Mouse (Mus musculus): ENCODE measurements around the gene Mcf2l.

Gene Mcf2l

DNA sequence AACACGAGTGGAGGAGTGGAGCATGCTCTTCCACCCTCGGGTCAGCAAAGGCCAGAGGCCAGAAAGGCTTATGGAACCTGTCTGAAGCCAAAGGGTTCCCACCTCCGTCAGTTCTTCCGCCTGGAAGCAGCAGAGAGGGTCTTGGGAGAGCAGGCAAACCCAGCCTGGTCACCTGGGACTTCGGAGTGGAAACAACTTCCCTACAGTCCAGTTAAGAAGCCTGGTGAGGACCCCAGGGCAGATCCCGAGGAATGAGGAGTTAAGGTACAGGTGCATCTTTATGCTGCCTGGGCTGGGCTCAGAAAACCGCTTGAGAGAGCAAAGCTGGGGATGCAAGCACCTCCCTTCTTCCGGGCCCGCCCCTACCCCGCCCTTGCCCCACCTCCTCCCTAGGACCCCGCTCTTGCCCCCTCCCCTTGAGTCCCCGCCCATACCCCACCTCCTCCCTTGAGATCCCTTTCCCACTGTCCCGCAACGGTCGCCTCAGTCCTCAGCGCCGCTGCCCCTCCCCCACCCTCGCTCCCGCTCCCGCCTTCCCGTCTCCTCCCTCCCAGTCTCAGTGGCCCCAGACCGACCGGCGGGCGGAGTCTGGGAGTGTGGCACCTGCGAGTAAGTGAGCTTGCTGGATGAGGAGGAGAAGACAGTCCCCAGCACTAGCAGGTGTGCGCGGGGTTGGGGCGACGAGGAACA, at the start of gene Mcf2l:
Mcf2l (plus strand) TSS at position 450 of the 690 bp plus-strand sequence.
- peak; percentile 71 to 80 for DNase-seq

- DNase-seq: no peak
Measured at GRCm38 (mm10) chr8:12824562-12824961, 49.0 kb upstream of the Mcf2l start.

DNA sequence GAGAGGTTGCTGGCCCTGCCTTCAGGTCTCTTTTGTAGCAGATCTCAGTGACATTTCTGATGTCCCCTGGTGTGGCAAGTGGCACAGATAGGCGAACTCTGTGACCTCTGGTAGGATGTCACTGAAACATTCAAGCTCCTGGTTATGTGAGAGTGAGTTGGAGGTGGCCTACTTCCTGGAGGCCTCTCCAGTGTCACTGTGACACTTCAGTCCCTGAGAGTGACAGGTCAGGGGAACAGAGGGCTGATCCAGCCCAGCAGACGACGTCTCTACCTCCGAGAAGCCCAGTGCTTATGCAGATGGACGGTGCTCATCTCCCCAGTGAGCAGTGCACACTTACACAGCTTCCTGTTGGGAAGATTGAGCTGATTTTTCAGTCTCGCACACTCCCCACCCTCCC, 48.4 kb upstream of the Mcf2l start:
- DNase-seq: no peak

GRCm38 (mm10) chr8:12825686-12826237, 47.8 kb upstream of the Mcf2l start:
- peak; percentile 85 to 91 for DNase-seq

DNA sequence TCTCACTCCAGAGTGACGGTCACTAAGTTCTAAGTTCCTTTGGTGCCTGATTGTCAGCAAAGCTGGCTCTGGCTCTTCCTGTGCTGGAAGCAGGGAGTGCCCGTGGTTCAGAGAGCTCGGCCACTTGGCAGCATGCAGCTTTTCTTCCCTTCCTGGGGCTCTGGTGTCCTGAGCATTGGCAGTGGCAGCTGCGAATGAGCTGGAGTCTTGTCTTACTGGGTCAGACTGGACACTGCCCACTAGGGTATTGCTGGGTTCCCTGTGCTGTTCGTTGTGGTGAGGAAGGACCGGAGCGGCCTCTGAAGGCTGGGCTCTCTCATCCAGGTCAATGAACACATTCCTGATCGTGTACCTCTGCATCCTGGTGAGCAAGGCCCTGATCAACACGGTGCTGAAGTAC, 46.5 kb upstream of the Mcf2l start:
- no peak for DNase-seq

DNA sequence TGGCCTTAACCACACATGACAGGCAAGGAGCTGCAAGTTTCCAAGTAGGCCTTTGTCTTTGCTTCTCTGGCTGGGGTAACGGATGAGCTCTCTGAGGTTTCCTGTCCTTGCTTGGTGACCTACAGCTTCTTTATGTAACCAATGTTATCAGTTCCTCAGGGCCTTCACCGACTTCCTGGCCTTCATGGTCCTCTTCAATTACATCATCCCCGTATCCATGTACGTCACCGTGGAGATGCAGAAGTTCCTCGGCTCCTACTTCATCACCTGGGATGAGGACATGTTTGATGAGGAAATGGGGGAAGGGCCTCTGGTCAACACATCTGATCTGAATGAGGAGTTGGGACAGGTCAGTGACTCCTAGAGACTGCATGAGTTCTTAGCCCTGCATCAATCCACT, 45.3 kb upstream of the Mcf2l start:
- no peak for DNase-seq

DNA sequence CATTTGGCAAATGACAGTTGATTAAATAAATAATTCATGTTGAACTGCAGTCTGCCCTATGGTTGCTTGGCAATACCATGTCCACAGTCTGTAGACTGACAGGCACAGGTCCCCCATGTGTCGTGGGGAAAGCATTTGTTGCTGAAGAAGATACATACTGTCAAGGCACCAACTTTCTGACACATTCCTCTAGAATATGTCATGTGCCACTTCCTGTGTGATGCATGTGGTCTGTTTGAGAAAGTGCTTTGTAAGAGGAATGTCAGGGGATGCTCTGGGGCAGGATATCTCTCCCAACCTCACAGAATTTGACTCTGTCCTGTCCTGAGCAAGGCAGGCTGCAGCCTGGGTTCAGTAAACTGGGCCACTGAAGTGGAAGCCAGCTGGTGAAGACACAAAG, 44.2 kb upstream of the Mcf2l start:
- DNase-seq: no peak

DNA sequence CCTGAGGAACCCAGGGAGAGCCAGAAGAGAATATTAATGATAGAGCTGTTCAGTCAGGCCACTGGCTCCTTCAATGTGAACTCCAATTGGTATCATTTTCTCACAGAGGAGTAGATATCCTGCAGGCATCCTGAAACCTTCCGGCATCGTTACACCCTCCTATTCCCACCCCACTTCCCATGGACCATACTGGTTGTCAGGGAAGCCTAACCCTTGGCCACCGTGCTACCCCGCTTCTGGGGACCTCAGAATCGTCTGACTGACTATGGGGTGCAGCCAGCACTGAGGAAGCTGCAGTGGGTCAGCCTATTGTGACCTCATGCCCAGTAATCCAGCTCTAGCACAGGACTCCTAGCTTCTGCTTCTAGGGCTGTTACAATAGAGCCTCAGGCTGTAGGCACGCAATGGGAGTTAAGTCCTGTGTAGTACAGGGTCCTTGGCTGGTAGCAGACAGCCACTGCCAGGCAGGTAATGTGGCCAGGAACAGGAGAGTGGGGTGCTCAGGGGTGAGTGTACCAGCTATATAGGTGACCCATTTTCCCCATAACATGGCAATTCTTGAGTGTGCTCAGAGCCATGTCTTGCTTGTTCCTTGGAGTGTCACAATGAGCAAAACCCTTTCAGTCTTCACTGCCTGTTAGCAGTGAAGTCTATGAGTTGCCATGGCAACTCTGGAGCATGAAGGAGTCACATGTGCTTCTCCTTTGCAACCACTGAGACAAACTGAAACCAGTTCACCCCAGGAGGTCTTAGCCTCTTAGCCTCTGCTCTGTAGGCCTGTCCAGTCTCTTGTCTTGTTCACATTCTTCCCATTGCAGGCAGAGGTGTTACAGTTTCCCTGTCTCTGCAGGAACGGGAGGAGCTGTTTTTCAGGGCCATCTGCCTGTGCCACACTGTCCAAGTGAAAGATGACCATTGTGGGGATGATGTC, 41.7 kb upstream of the Mcf2l start:
- no peak for DNase-seq

GRCm38 (mm10) chr8:12833616-12834015, 40.0 kb upstream of the Mcf2l start:
- no peak for DNase-seq

DNA sequence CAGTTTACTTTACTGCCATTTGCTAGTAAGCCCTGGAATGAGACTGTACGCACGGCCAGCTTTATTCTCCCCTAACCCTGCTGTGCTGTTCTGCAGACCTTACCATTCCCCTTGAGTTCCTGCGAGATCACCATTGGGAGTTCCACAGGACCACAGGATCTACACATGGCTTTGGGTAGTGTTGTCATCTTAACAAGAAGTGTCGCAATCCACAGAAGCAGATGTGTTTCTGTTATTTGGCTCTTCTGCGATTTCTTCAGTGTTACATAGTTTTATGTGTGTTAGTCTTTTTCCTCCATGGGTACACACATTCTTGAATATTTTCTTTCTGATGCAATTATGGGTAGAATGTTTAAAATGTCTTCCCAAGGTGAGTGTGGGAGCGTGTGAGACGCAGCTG, 32.8 kb upstream of the Mcf2l start:
- DNase-seq: no peak

DNA sequence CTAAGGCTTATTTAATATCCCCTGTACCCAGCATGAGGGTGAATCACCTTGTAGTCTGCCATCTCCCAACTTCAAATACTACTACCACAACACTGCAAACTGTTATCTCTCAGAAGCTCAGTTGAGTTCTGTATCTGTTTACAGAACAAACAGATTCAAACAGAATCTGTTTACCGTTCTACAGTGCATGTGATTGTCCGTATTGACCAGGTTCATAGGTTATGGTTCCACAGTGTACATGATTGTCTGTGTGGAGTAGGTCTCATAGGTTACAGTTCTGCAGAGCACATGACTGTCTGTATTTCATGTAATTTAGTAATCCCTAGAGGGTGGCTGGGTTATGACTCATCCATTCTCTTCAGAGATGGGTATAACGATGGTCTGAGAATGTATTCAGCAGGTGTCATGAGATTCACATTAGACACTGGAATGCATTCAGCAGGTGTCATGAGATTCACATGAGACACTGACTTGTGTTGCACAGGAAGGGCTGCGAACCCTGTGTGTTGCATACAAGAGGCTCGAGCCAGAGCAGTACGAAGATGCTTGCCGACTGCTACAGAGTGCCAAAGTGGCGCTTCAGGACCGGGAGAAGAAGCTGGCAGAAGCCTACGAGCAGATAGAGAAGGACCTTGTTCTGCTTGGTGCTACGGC, 31.1 kb upstream of the Mcf2l start:
- DNase-seq: no peak

- DNase-seq: no peak
Measured at GRCm38 (mm10) chr8:12844347-12844950, 29.2 kb upstream of the Mcf2l start.

DNA sequence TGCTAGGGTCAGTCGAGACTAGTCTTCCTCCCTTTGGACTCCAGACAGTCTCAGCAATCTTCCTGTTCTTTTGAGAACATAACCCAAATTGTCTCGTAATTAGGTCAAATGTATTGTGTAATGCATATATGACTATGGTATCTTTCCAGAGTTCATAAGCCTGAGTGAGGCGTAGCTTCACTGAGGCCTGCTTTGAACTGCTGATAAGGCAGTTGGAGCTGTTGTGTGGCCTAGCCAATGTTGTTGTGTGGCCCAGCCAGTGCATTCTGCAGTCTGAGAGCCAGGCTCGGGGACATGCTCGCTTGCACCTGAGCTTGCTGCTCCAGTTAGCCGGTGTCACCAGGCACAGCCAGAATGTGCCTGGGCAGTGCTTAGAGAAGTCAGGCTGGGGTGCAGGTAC, 27.2 kb upstream of the Mcf2l start:
- no peak for DNase-seq

GRCm38 (mm10) chr8:12851241-12851640, 22.4 kb upstream of the Mcf2l start:
- DNase-seq: no peak

- peak; percentile 51 for DNase-seq
Measured at GRCm38 (mm10) chr8:12856038-12856437, 17.6 kb upstream of the Mcf2l start.

GRCm38 (mm10) chr8:12863061-12863460, 10.5 kb upstream of the Mcf2l start:
- no peak for DNase-seq

DNA sequence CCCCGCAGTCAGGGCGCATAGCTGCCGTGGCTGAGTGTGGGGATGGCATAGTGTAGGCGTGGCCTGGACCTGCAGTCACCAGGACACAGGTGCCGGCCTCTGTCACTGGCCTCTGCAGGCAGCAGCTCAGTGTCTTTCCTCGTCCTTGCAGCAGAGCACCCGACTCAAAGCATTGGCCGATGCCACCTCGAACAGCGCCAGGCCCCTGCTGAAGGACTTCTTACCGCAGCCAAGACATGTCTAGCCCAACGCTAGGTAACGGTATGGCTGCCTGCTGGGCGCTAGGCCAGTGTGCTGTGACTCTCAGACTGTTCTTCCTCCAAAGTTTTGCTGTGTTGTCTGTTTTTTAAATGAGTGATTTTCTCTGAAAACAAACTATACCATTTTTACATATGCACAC, 10.0 kb upstream of the Mcf2l start:
- DNase-seq: no peak

- DNase-seq: no peak
Measured at GRCm38 (mm10) chr8:12865790-12866189, 7.8 kb upstream of the Mcf2l start.

DNA sequence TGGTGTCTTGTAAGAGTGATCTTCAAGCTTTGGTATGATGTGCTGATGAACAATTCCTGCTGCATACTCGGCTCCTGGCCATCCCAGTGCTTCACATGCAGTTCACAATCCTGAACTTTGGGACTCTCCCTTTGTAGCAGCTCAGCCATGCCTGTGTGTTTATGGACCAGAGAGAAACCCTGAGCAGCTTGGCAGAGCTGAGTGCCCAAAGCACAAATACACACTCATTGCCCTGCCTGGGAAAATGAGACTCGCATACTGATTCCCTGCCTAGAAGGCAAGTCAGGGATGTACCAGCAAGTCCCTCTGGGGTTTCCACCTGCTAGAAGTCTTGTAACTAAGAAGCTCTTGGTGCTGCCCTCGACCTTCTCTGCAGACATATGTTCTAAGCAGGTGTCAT, 3.9 kb upstream of the Mcf2l start:
- no peak for DNase-seq

- no peak for DNase-seq
Measured at GRCm38 (mm10) chr8:12870656-12871055, 3.0 kb upstream of the Mcf2l start.

GRCm38 (mm10) chr8:12871461-12871860, 2.1 kb upstream of the Mcf2l start:
- DNase-seq: no peak

GRCm38 (mm10) chr8:12872983-12873356, 636 bp upstream of the Mcf2l start:
- no peak for DNase-seq
